Mouse (Mus musculus): ENCODE results near the gene Dbnl.

DNA sequence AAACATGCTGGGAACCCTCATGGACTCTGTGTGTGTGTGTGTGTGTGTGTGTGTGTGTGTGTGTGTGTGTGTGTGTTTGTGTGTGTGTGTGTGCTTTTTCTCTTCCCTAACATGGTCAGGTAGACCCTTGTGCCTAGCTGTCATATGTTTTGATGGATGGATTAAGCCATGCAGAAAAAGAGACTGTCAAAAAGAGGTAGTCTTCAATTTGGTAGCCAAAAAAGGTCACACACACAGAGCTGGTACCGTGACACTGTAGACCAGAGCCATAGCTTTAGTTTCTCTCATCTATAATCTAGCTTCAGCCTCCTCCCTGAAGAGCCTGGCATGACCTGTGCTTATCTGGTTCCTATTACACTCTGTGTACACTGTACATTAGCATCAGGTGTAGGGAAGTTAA is 2.1 kb downstream of the Dbnl start:
- TF ChIP-seq POLR2A (IDR thresholded peaks at IDR 0.05; ENCODE audit: borderline replicate concordance, low read depth, low read length), result no peak
- TF ChIP-seq CTCF (IDR thresholded peaks at IDR 0.05; ENCODE audit: low read depth, low read length), result no peak

All from bone marrow macrophage, adult 2 months (primary cell).